Mouse (Mus musculus): ENCODE results near the gene Wfdc1. TPM values are rescaled to one million over a fixed set of nuclear protein-coding genes. Genes with fewer than 3 reads are reported as not detected.

Wfdc1 gene
- polyA plus RNA-seq, 1 experiment from 2014 or later: 1.3 TPM

DNA sequence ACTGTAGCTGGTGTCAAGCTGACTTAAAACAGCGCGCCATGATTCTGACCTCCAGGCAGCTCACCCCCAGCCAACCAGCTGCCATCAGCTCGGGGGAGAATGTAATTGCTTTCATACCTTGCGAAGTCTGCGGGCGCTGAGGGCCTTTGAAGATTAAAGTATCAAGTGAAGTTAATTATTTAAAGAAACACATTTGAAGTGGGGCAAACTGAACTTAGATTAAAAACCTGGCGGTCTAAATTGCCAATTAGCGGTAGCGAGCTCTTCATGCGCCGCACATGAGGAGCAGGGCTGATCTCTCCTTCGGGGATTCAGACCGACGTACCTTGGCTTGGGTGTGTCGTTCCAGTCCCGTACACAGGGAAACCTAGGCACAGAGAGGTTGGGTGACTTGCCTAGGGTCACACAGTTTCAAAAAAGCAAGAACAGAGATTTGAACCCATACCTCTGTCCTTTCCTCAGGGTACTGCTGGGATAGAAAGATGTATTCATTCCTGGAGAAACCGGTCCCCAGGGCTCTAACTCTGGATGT, 21.7 kb upstream of the Wfdc1 start:
- DNase-seq (ENCODE audit: low spot score): no peak
- Histone ChIP-seq H3K4me3 (no peak overlapping the region), H3K27ac (no peak overlapping the region), H3K4me1 (no peaks in the 10 kb centered on the region), H3K9me3 (0 out of 2 replicates have a peak, but pooled peaks cover 3% of the 10 kb centered on the region), H3K27me3 (ENCODE audit: insufficient read depth, poor library complexity, severe bottlenecking) (peaks cover 13% of the 10 kb centered on the region; the same call in 1 of the 2 replicates), H3K36me3 (no peaks in the 10 kb centered on the region)
- 83% methylated on average over 17 of the region's 17 CpGs for WGBS

GRCm38 (mm10) chr8:119644981-119645597, 21.1 kb upstream of the Wfdc1 start:
- H3K27ac ChIP-seq: no peak overlapping the region
- no peak overlapping the region for H3K4me3 ChIP-seq
- no peaks in the 10 kb centered on the region for H3K4me1 ChIP-seq
- H3K27me3 ChIP-seq (ENCODE audit: insufficient read depth, poor library complexity, severe bottlenecking): peaks cover 13% of the 10 kb centered on the region; the same call in 1 of the 2 replicates
- 73% methylated on average over 18 of the region's 18 CpGs for WGBS
- H3K36me3 ChIP-seq: no peaks in the 10 kb centered on the region
- no peak for DNase-seq (ENCODE audit: low spot score)
- H3K9me3 ChIP-seq: 0 out of 2 replicates have a peak, but pooled peaks cover 3% of the 10 kb centered on the region

DNA sequence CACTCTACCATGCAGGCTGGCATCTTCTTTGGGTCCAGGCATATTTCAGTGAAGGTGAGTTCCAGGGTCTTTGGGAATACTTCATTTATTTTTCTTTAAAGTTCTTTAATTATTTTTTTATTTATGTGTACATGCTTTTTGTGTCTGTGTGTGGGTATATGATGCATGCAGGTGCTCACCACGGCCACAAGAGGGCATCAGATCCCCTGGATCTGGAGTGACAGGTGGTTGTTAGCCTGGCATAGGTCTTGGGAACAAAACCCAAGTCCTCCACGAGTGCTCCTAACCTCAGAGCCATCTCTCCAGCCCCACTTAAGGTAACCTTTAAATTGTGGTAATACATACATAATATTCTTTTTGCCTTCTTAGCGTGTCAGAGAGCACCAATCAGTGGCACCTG, 20.0 kb upstream of the Wfdc1 start:
- WGBS: 66% methylated on average over 3 of the region's 3 CpGs
- Histone ChIP-seq H3K27me3 (ENCODE audit: insufficient read depth, poor library complexity, severe bottlenecking) (peaks cover 13% of the 10 kb centered on the region; the same call in 1 of the 2 replicates), H3K36me3 (no peaks in the 10 kb centered on the region), H3K4me3 (no peak overlapping the region), H3K9me3 (0 out of 2 replicates have a peak, but pooled peaks cover 3% of the 10 kb centered on the region), H3K27ac (no peak overlapping the region), H3K4me1 (no peaks in the 10 kb centered on the region)
- DNase-seq (ENCODE audit: low spot score): no peak

GRCm38 (mm10) chr8:119646846-119647245, 19.3 kb upstream of the Wfdc1 start:
- no peak overlapping the region for H3K4me3 ChIP-seq
- 0 out of 2 replicates have a peak, but pooled peaks cover 3% of the 10 kb centered on the region for H3K9me3 ChIP-seq
- DNase-seq (ENCODE audit: low spot score): no peak
- 78% methylated on average over 7 of the region's 7 CpGs for WGBS
- H3K36me3 ChIP-seq: no peaks in the 10 kb centered on the region
- no peaks in the 10 kb centered on the region for H3K4me1 ChIP-seq
- peaks cover 13% of the 10 kb centered on the region; the same call in 1 of the 2 replicates for H3K27me3 ChIP-seq (ENCODE audit: insufficient read depth, poor library complexity, severe bottlenecking)
- H3K27ac ChIP-seq: no peak overlapping the region

DNA sequence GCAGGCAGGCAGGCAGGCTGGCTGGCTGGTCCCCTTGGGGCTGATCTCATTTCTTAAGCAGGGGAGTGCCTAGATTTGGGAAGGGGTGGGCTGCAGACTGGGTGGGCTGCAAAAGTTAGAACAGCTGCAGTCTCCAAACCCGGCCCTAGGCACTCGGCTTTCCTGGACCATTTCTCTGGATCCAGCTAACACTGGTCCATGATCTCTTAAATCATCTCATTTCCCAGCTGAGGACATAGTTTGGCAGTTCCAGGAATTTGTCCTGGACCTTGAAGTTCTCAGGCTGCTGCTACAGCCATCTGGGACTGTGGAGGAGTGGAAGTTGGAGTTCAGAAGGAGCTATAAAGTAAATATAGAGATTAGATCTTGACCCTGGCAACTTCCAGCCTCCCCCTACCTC, 14.8 kb upstream of the Wfdc1 start:
- WGBS: 60% methylated on average over 2 of the region's 2 CpGs
- no peaks in the 10 kb centered on the region for H3K36me3 ChIP-seq

GRCm38 (mm10) chr8:119656709-119657464, 9.3 kb upstream of the Wfdc1 start:
- Histone ChIP-seq H3K27me3 (ENCODE audit: insufficient read depth, poor library complexity, severe bottlenecking) (no peaks in the 10 kb centered on the region), H3K27ac (no peak overlapping the region), H3K36me3 (no peaks in the 10 kb centered on the region), H3K4me1 (peaks cover 41% of the 10 kb centered on the region), H3K9me3 (0 out of 2 replicates have a peak, but pooled peaks cover 4% of the 10 kb centered on the region), H3K4me3 (no peak overlapping the region)
- no peak for DNase-seq (ENCODE audit: low spot score)
- WGBS: 49% methylated on average over 5 of the region's 5 CpGs

More for the DNA sequence above, 14.8 kb upstream of the Wfdc1 start:
- no peaks in the 10 kb centered on the region for H3K27me3 ChIP-seq (ENCODE audit: insufficient read depth, poor library complexity, severe bottlenecking)
- peaks cover 20% of the 10 kb centered on the region for H3K4me1 ChIP-seq
- DNase-seq (ENCODE audit: low spot score): no peak
- no peak overlapping the region for H3K4me3 ChIP-seq
- no peak overlapping the region for H3K27ac ChIP-seq
- H3K9me3 ChIP-seq: 0 out of 2 replicates have a peak, but pooled peaks cover 3% of the 10 kb centered on the region

DNA sequence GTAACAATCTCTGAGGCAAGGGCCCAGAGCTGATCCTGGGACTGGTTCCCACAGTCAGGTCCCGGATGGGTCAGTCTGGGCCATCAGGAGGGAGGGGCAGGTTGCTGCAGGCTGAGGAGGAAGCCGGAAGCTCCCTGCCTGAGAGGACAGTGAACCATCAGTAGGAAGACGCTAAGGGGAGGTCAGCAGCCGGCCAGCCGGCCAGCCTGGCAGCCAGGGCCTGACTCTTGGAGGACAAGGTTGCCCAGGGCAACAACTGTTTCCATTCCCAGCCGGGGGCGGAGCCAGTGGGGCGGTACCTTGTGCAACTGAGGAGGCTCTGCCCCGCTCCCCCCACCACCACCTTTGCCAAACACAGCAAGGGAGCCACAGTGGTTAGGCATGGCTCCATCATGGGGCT, 5.1 kb upstream of the Wfdc1 start:
- peak; percentile 90 for DNase-seq (ENCODE audit: low spot score)
- Histone ChIP-seq H3K27ac (peak overlapping the region; percentile 82), H3K4me3 (peak overlapping the region; percentile 2; the same call in 1 of the 2 replicates), H3K4me1 (peaks cover 40% of the 10 kb centered on the region), H3K36me3 (no peaks in the 10 kb centered on the region), H3K27me3 (ENCODE audit: insufficient read depth, poor library complexity, severe bottlenecking) (0 out of 2 replicates have a peak, but pooled peaks cover 10% of the 10 kb centered on the region), H3K9me3 (0 out of 2 replicates have a peak, but pooled peaks cover 4% of the 10 kb centered on the region)
- 9% methylated on average over 9 of the region's 9 CpGs for WGBS

GRCm38 (mm10) chr8:119661892-119662291, 4.3 kb upstream of the Wfdc1 start:
- Histone ChIP-seq H3K27ac (no peak overlapping the region), H3K27me3 (ENCODE audit: insufficient read depth, poor library complexity, severe bottlenecking) (0 out of 2 replicates have a peak, but pooled peaks cover 14% of the 10 kb centered on the region), H3K4me3 (no peak overlapping the region), H3K36me3 (no peaks in the 10 kb centered on the region), H3K9me3 (0 out of 2 replicates have a peak, but pooled peaks cover 4% of the 10 kb centered on the region), H3K4me1 (peaks cover 46% of the 10 kb centered on the region)
- WGBS: 73% methylated on average over 6 of the region's 6 CpGs
- DNase-seq (ENCODE audit: low spot score): no peak

DNA sequence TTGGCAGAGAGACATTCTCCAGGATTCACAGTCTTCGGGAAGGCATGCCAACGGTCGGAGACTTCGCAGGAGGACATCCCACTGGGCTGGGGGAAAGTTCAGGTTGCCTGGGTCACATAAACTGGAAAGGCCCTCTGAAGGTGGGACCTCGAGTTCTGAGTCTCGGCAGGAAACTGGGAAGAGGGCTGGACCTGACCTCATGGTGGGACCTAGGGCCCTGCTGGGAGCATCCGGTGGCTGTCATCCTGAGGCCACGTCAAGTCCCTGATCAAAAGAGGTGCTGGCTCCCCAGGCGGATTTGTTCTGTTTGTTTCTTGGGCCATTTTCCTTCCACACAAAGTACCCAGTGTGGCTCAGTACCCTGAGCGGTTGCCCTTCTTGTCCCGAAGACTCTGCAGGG, 2.7 kb upstream of the Wfdc1 start:
- Histone ChIP-seq H3K27ac (no peak overlapping the region), H3K9me3 (no peaks in the 10 kb centered on the region), H3K4me3 (no peak overlapping the region), H3K27me3 (ENCODE audit: insufficient read depth, poor library complexity, severe bottlenecking) (peaks cover 14% of the 10 kb centered on the region; the same call in 1 of the 2 replicates), H3K36me3 (no peaks in the 10 kb centered on the region), H3K4me1 (peaks cover 48% of the 10 kb centered on the region)
- 55% methylated on average over 11 of the region's 11 CpGs for WGBS
- no peak for DNase-seq (ENCODE audit: low spot score)

GRCm38 (mm10) chr8:119665270-119665669, 895 bp upstream of the Wfdc1 start:
- no peak overlapping the region for H3K4me3 ChIP-seq
- H3K27ac ChIP-seq: 0 out of 2 replicates have a peak overlapping the region, but pooled peaks have one; percentile 56
- H3K36me3 ChIP-seq: no peaks in the 10 kb centered on the region
- H3K9me3 ChIP-seq: no peaks in the 10 kb centered on the region
- DNase-seq (ENCODE audit: low spot score): no peak
- WGBS: 66% methylated on average over 6 of the region's 6 CpGs
- peaks cover 59% of the 10 kb centered on the region for H3K4me1 ChIP-seq
- H3K27me3 ChIP-seq (ENCODE audit: insufficient read depth, poor library complexity, severe bottlenecking): peaks cover 14% of the 10 kb centered on the region; the same call in 1 of the 2 replicates

GRCm38 (mm10) chr8:119668447-119668846, 2.3 kb downstream of the Wfdc1 start:
- Histone ChIP-seq H3K4me1 (peaks cover 53% of the 10 kb centered on the region), H3K27ac (no peak overlapping the region), H3K27me3 (ENCODE audit: insufficient read depth, poor library complexity, severe bottlenecking) (peaks cover 14% of the 10 kb centered on the region; the same call in 1 of the 2 replicates), H3K36me3 (no peaks in the 10 kb centered on the region), H3K4me3 (no peak overlapping the region), H3K9me3 (no peaks in the 10 kb centered on the region)
- 72% methylated on average over 9 of the region's 9 CpGs for WGBS
- DNase-seq (ENCODE audit: low spot score): no peak

DNA sequence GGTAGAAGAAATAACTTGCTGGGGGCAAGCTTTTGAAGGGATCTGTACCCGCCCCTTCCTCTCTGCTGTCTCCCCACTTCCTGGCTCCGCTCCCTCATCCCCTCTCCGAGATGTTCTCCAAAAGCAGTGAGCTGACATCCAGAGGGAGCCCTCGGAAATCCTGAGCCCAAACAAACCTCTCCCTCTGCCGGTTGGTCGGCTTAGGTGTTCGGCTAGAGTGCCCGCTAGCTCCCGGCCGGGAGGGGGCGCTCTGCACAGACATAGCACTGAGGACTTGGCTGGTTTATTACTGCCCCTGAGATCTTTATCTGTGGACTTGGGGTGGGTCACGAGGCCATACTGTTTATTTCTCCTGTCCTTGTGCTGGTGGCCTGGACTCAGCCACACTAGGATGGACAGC, 3.1 kb downstream of the Wfdc1 start:
- DNase-seq (ENCODE audit: low spot score): no peak
- Histone ChIP-seq H3K4me3 (no peak overlapping the region), H3K27me3 (ENCODE audit: insufficient read depth, poor library complexity, severe bottlenecking) (peaks cover 14% of the 10 kb centered on the region; the same call in 1 of the 2 replicates), H3K9me3 (no peaks in the 10 kb centered on the region), H3K4me1 (peaks cover 52% of the 10 kb centered on the region), H3K36me3 (no peaks in the 10 kb centered on the region), H3K27ac (no peak overlapping the region; the same call in 1 of the 2 replicates)
- WGBS: 47% methylated on average over 12 of the region's 12 CpGs
